Mouse (Mus musculus) kidney, adult 2 months (tissue): ENCODE results near the gene Prr15l.

ENCODE experiments used
- CTCF ChIP-seq: fragments of 200-500 bp; conservative IDR thresholded peaks from 2 replicates; pipeline ENCODE4 v1.5.1; 2011; ENCODE audit warnings: low read depth, mild to moderate bottlenecking, control low read depth, low read length, moderate library complexity, mixed read lengths; ENCODE audit not compliant: insufficient read depth, insufficient read length
- POLR2A ChIP-seq: fragments of 200-500 bp; IDR thresholded peaks from one replicate; pipeline ENCODE4 v1.6.1; 2011; ENCODE audit warnings: low read depth, low read length, control low read depth

GRCm38 (mm10) chr11:96891784-96892527, 35.9 kb upstream of the Prr15l start:
- TF ChIP-seq CTCF (no peak), POLR2A (no peak)
